Mouse (Mus musculus): ENCODE results near the gene Gm38431. TPM values are rescaled to one million over a fixed set of nuclear protein-coding genes. Genes with fewer than 3 reads are reported as not detected.

The Gm38431 gene
- polyA plus RNA-seq (2015; fragmentation: Nextera tagmentation; extraction: Ambion mirVana): 0.80 and 0.91 TPM in 2 replicates

DNA sequence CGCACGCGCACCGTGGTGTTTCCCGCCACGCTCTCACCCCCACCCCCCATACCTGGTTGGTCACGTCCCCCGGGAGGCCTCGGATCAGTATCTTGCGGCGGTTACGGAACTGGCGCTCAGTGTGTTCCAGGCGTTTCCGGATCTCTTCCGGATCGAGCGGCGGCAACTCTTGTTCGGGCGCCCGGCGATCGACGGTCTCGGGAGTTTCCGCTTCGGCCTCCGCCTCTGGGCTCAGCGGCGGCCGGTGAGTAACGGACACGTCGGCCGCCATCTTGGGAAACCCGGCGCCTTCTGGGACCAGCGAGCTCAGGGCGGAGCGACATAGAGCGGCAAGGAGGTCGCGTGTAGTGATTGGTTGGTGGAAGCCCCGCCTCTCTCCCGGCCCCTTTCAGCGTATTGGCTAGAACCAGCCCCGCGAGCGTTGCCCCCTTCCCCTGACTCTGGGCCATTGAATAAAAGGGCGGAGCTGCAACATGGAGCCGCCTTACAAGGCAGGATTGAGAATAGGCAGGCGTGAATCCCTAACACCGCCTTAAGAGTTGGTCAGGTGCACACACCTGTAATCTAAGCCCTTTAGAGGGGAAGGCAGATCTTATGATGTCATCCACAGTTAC is at the start of gene Gm38431, which contains the start of gene Raver1:
Gene Gm38431, minus strand, starts transcription at position 291 of the 614 bp plus-strand sequence.
Gene Raver1, minus strand, starts transcription at position 302 of the 614 bp plus-strand sequence.
- Histone ChIP-seq H3K9me3 (replicated peaks; ENCODE audit: low read length) (no peaks in the 10 kb centered on the region), H3K4me2 (ENCODE audit: low read length) (peak within 1 kb of the TSS; percentile 65), H3K9ac (ENCODE audit: low read depth, low read length) (peak within 1 kb of the TSS; percentile 78), H3K27me3 (ENCODE audit: insufficient read depth, low read length) (no peaks in the 10 kb centered on the region), H3K4me3 (replicated peaks; ENCODE audit: low read depth, low read length) (peak within 1 kb of the TSS; percentile 78), H3K27ac (peak within 1 kb of the TSS; percentile 91), H3K36me3 (ENCODE audit: insufficient read depth, low read length) (peaks cover 20% of the 10 kb centered on the region), H3K4me1 (replicated peaks; ENCODE audit: insufficient read depth, low read length) (peaks cover 8% of the 10 kb centered on the region; the same call in 1 of the 2 replicates)
- peak; percentile 100 for DNase-seq (ENCODE audit: low spot score)
- under 1% methylated on average over 53 of the region's 54 CpGs for WGBS
- TF ChIP-seq CTCF (IDR thresholded peaks at IDR 0.05; ENCODE audit: low read depth): no peak; the same call in 1 of the 2 replicates
- peak; percentile 100 for ATAC-seq (replicated peaks; ENCODE audit: low FRiP score, low read depth)

DNA sequence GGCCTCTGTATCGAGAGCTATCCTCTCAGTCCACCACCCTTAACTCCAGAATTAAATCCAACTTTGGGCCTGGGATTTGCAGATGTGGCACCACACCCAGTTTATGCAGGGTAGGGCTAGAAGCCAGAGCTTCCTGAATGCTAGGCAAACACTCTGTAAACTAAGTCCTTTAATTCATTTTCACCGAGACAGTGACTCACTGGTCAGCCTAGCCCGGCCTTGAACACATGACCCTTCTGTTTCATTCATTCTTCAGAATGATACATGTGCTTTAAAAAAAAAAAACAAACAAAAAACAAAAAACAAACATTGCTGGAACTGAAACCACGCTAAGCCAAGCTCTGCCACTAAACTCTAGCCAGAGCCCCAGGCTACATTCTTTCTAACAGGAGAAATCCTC is 46.6 kb upstream of the Gm38431 start:
- Histone ChIP-seq H3K27ac (no peak overlapping the region), H3K9ac (ENCODE audit: low read depth, low read length) (no peak overlapping the region), H3K27me3 (ENCODE audit: insufficient read depth, low read length) (no peaks in the 10 kb centered on the region), H3K4me3 (replicated peaks; ENCODE audit: low read depth, low read length) (no peak overlapping the region), H3K4me1 (replicated peaks; ENCODE audit: insufficient read depth, low read length) (no peaks in the 10 kb centered on the region), H3K4me2 (ENCODE audit: low read length) (no peak overlapping the region), H3K9me3 (replicated peaks; ENCODE audit: low read length) (no peaks in the 10 kb centered on the region), H3K36me3 (ENCODE audit: insufficient read depth, low read length) (peaks cover 44% of the 10 kb centered on the region)
- TF ChIP-seq CTCF (IDR thresholded peaks at IDR 0.05; ENCODE audit: low read depth): no peak
- DNase-seq (ENCODE audit: low spot score) (no peak), ATAC-seq (replicated peaks; ENCODE audit: low FRiP score, low read depth) (no peak)
- 72% methylated on average over 4 of the region's 4 CpGs for WGBS

DNA sequence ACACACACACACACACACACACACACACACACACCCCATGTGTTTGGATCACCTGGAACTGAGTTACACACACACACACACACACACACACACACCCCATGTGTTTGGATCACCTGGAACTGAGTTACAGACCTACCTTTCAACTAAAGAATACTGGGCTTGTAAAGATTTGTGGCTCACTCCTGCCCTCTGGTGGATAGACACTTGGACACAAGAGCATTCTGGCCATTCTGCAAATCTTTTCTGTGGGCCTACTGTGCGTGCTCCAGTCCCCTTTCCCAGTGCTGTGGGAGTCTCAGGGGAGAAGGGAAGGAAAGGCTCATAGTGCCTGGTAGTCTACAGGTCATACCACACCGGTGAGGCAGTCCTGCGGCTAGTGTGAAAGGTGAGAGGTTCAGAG is 45.4 kb upstream of the Gm38431 start:
- ATAC-seq (replicated peaks; ENCODE audit: low FRiP score, low read depth): no peak
- Histone ChIP-seq H3K36me3 (ENCODE audit: insufficient read depth, low read length) (peaks cover 34% of the 10 kb centered on the region), H3K4me1 (replicated peaks; ENCODE audit: insufficient read depth, low read length) (no peaks in the 10 kb centered on the region), H3K4me2 (ENCODE audit: low read length) (no peak overlapping the region), H3K27ac (no peak overlapping the region), H3K9me3 (replicated peaks; ENCODE audit: low read length) (no peaks in the 10 kb centered on the region), H3K9ac (ENCODE audit: low read depth, low read length) (no peak overlapping the region), H3K27me3 (ENCODE audit: insufficient read depth, low read length) (no peaks in the 10 kb centered on the region), H3K4me3 (replicated peaks; ENCODE audit: low read depth, low read length) (no peak overlapping the region)
- WGBS: 49% methylated on average over 3 of the region's 3 CpGs
- DNase-seq (ENCODE audit: low spot score): peak; percentile 69
- TF ChIP-seq CTCF (IDR thresholded peaks at IDR 0.05; ENCODE audit: low read depth): peak; percentile 83

DNA sequence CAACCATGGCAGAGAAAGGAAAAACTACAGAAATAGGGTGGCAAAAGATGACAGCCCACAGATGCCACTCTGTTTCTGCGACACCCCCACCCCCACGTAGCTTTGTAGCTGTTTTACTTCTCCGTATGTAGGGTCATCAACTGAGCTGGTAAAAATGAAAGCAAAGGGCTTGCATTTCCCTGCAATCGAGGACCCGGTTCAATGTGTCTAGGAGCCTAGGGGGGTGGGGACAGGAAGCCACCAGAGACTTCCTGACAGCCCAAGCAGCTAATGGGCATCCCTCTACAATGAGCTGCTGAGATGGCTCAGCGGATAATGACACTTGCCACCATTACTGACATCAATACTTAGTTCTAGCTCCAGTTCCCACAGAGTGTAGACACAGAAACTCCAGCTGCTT is 44.6 kb upstream of the Gm38431 start:
- Histone ChIP-seq H3K4me2 (ENCODE audit: low read length) (no peak overlapping the region), H3K9ac (ENCODE audit: low read depth, low read length) (no peak overlapping the region), H3K36me3 (ENCODE audit: insufficient read depth, low read length) (peaks cover 27% of the 10 kb centered on the region), H3K27ac (no peak overlapping the region), H3K4me1 (replicated peaks; ENCODE audit: insufficient read depth, low read length) (no peaks in the 10 kb centered on the region), H3K4me3 (replicated peaks; ENCODE audit: low read depth, low read length) (no peak overlapping the region), H3K27me3 (ENCODE audit: insufficient read depth, low read length) (no peaks in the 10 kb centered on the region), H3K9me3 (replicated peaks; ENCODE audit: low read length) (no peaks in the 10 kb centered on the region)
- DNase-seq (ENCODE audit: low spot score) (no peak), ATAC-seq (replicated peaks; ENCODE audit: low FRiP score, low read depth) (no peak)
- no peak for TF ChIP-seq CTCF (IDR thresholded peaks at IDR 0.05; ENCODE audit: low read depth)
- 76% methylated on average over 6 of the region's 6 CpGs for WGBS

DNA sequence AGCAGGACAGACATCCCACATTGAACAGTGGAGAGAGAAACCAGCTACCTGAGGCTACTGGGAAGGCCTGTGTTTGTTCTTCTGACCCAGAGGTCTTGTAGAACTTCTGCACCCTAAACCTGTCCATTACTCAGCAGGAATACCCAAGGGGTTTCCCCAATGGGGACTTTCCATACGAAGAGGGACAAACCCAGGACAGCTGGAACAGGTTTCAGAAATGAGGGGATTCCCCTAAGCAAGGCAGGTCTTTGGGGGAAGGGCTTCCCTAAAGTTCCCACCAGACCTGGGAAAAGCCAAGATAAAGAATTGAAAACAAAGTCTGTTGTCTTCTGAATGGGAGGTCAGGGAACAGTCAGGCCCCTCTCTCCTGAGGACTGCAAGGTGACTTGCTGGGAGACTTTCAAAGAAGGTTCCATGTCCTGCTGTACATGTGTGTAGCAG is 44.2 kb upstream of the Gm38431 start:
- no peak for TF ChIP-seq CTCF (IDR thresholded peaks at IDR 0.05; ENCODE audit: low read depth)
- Histone ChIP-seq H3K4me1 (replicated peaks; ENCODE audit: insufficient read depth, low read length) (no peaks in the 10 kb centered on the region), H3K27me3 (ENCODE audit: insufficient read depth, low read length) (no peaks in the 10 kb centered on the region), H3K9ac (ENCODE audit: low read depth, low read length) (no peak overlapping the region), H3K4me3 (replicated peaks; ENCODE audit: low read depth, low read length) (no peak overlapping the region), H3K9me3 (replicated peaks; ENCODE audit: low read length) (no peaks in the 10 kb centered on the region), H3K27ac (no peak overlapping the region), H3K4me2 (ENCODE audit: low read length) (no peak overlapping the region), H3K36me3 (ENCODE audit: insufficient read depth, low read length) (peaks cover 23% of the 10 kb centered on the region)
- WGBS: 59% methylated on average over 1 of the region's 1 CpGs
- ATAC-seq (replicated peaks; ENCODE audit: low FRiP score, low read depth) (no peak), DNase-seq (ENCODE audit: low spot score) (no peak)

DNA sequence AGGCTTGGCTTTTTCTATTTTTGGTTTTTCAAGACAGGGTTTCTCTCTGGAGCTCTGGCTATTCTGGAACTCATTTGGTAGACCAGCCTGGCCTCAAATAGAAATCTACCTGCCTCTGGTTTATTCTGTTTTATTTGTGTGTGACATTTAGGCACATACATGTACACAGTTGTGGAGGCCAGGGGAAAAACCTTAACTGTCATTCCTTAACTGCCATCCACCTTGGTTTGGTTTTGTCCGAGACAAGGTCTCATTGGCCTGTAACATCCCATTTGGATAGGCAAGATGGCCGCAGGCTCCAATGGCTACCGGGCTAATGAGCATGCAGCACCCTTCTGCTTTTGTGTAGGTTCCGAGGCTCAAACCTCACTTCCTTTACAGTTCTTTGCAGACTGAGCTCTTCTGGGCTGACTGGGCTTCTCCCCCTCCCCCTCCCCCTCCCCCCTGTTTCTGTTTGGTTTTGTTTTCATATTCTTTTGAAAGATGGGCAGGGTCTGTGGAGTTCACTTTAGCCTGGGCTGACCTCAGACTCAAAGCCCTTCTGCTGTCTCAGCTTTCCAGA is 43.6 kb upstream of the Gm38431 start:
- 72% methylated on average over 4 of the region's 4 CpGs for WGBS
- H3K9me3 ChIP-seq (replicated peaks; ENCODE audit: low read length): no peaks in the 10 kb centered on the region
- H3K4me3 ChIP-seq (replicated peaks; ENCODE audit: low read depth, low read length): no peak overlapping the region
- H3K4me1 ChIP-seq (replicated peaks; ENCODE audit: insufficient read depth, low read length): no peaks in the 10 kb centered on the region
- peak overlapping the region; percentile 19; the same call in 1 of the 2 replicates for H3K27ac ChIP-seq
- H3K4me2 ChIP-seq (ENCODE audit: low read length): no peak overlapping the region
- ATAC-seq (replicated peaks; ENCODE audit: low FRiP score, low read depth) (no peak), DNase-seq (ENCODE audit: low spot score) (no peak)
- peaks cover 18% of the 10 kb centered on the region for H3K36me3 ChIP-seq (ENCODE audit: insufficient read depth, low read length)
- TF ChIP-seq CTCF (IDR thresholded peaks at IDR 0.05; ENCODE audit: low read depth): no peak
- H3K27me3 ChIP-seq (ENCODE audit: insufficient read depth, low read length): no peaks in the 10 kb centered on the region
- H3K9ac ChIP-seq (ENCODE audit: low read depth, low read length): no peak overlapping the region
